Mouse (Mus musculus) embryonic facial prominence, embryonic 12.5 days (tissue): ENCODE measurements around the gene Slc16a13. TPM values are rescaled to one million over a fixed set of nuclear protein-coding genes. Genes with fewer than 3 reads are reported as not detected.

Experiments
- ATAC-seq: fragments of 200-750 bp; cut with Nextera tagmentation; 2 replicates; pipeline ENCODE4 v1.8.0; 2017; ENCODE audit not compliant: insufficient number of reproducible peaks, insufficient read depth, low FRiP score, low TSS enrichment
- H3K27ac ChIP-seq: fragments of 300-500 bp; sonication (generic); 2 replicates; pipeline ENCODE4 v1.5.1; 2016; ENCODE audit warnings: mild to moderate bottlenecking
- H3K27me3 ChIP-seq: fragments of 300-500 bp; sonication (generic); 2 replicates; pipeline ENCODE4 v1.6.1; 2016; ENCODE audit warnings: mild to moderate bottlenecking, moderate library complexity
- H3K36me3 ChIP-seq: fragments of 300-500 bp; sonication (generic); 2 replicates; pipeline ENCODE4 v1.6.1; 2016; ENCODE audit warnings: mild to moderate bottlenecking
- H3K4me1 ChIP-seq: fragments of 300-500 bp; sonication (generic); 2 replicates; pipeline ENCODE4 v1.6.1; 2016
- H3K4me2 ChIP-seq: fragments of 300-500 bp; sonication (generic); replicated peaks from 2 replicates; pipeline ENCODE4 v1.6.1; 2016; ENCODE audit warnings: mild to moderate bottlenecking, moderate library complexity
- H3K4me3 ChIP-seq: fragments of 300-500 bp; sonication (generic); 2 replicates; pipeline ENCODE4 v1.5.1; 2016; ENCODE audit warnings: mild to moderate bottlenecking
- H3K9ac ChIP-seq: fragments of 300-500 bp; sonication (generic); 2 replicates; pipeline ENCODE4 v1.6.1; 2016; ENCODE audit warnings: mild to moderate bottlenecking, moderate library complexity
- H3K9me3 ChIP-seq: fragments of 300-500 bp; sonication (generic); 2 replicates; pipeline ENCODE4 v1.6.1; 2016; ENCODE audit warnings: mild to moderate bottlenecking, moderate library complexity
- WGBS: fragments of 180-500 bp; shearing (Covaris S2); methylation state at CpG from one replicate; pipeline ENCODE4 v1.1.7; 2016; 5-methylcytosine and 5-hydroxymethylcytosine counted together
- microRNA counts: library from miRNA; unstranded; fragments of <30 nt; microRNA quantifications from one replicate; lab custom pipeline; 2017
- microRNA-seq: library from miRNA; unstranded; fragments of <30 nt; microRNA quantifications from one replicate; pipeline ENCODE4, GENCODE M21; 2017
- polyA plus RNA-seq: library from polyadenylated mRNA; unstranded; fragments of >200 nt; fragmentation: Nextera tagmentation; extraction: Ambion mirVana; gene quantifications from 2 replicates; pipeline ENCODE4 v1.2.1, GENCODE M21; 2016

Gene Slc16a13
- polyA plus RNA-seq, 1 experiment from 2014 or later = 13.3 TPM

- peaks cover 5% of the 10 kb centered on the region; the same call in 1 of the 2 replicates for H3K4me1 ChIP-seq
- no peaks in the 10 kb centered on the region for H3K9me3 ChIP-seq
- H3K9ac ChIP-seq = no peak overlapping the region
- WGBS = 46% methylated on average over 7 of the region's 7 CpGs
- no peak overlapping the region for H3K27ac ChIP-seq
- H3K27me3 ChIP-seq = no peaks in the 10 kb centered on the region
- H3K4me2 ChIP-seq = no peak overlapping the region
- no peak for ATAC-seq
- H3K4me3 ChIP-seq = no peak overlapping the region
- H3K36me3 ChIP-seq = no peaks in the 10 kb centered on the region
These were observed 52.7 kb downstream of the Slc16a13 start for GRCm38 (mm10) chr11:70168136-70168535.

MicroRNA genes within 50 kb of the gene (microRNA counts, 519-probe panel; counts per million panel counts)
- microRNA mmu-miR-195 (lab: Ali Mortazavi, UCI) = 460 counts per million, percentile 65 among the panel's probes with 10 or more counts
- microRNA mmu-miR-497 (lab: Ali Mortazavi, UCI) = 460 counts per million, percentile 65 among the panel's probes with 10 or more counts

Small RNAs within 50 kb of the gene (microRNA-seq; reads per million reads assigned to microRNA genes)
- gene Mir195a (699 reads per million, percentile 73 among the genes with 10 or more reads in this experiment), gene Mir497 (not detected), gene Mir497b (not detected)

Other genes with a start within 250 kb of the Slc16a13 start
- 32.4 and 32.8 TPM in 2 replicates for gene Ctdnep1, start 239.9 kb downstream of the Slc16a13 start, polyA plus RNA-seq
- gene Elp5, start 238.5 kb downstream of the Slc16a13 start, polyA plus RNA-seq = 123 and 130 TPM in 2 replicates
- 463 and 471 TPM in 2 replicates for gene Gabarap, start 229.9 kb downstream of the Slc16a13 start, polyA plus RNA-seq
- gene Phf23, start 225.3 kb downstream of the Slc16a13 start, polyA plus RNA-seq = 95.1 and 99.1 TPM in 2 replicates
- 67.2 and 70.3 TPM in 2 replicates for gene Dvl2, start 220.5 kb downstream of the Slc16a13 start, polyA plus RNA-seq
- gene Acadvl, start 205.7 kb downstream of the Slc16a13 start, polyA plus RNA-seq = 66.8 and 70.4 TPM in 2 replicates
- gene Dlg4, start 204.1 kb downstream of the Slc16a13 start, polyA plus RNA-seq = 12.6 and 14.9 TPM in 2 replicates
- gene Asgr1, start 167.0 kb downstream of the Slc16a13 start, polyA plus RNA-seq = 0.51 and 0.83 TPM in 2 replicates
- not detected in 2 replicates for gene Asgr2, start 128.4 kb downstream of the Slc16a13 start, polyA plus RNA-seq
- 0.41 TPM in 1 of 2 replicates, not detected in the other for gene Mgl2, start 90.7 kb downstream of the Slc16a13 start, polyA plus RNA-seq
- 0.29 TPM in 1 of 2 replicates, not detected in the other for gene Clec10a, start 64.9 kb downstream of the Slc16a13 start, polyA plus RNA-seq
- 1.5 and 2.0 TPM in 2 replicates for gene Slc16a11, start 8.3 kb downstream of the Slc16a13 start, polyA plus RNA-seq
- 10.7 and 10.8 TPM in 2 replicates for gene Bcl6b, start 8.7 kb upstream of the Slc16a13 start, polyA plus RNA-seq
- gene 0610010K14Rik, start 16.9 kb upstream of the Slc16a13 start, polyA plus RNA-seq = 193 and 202 TPM in 2 replicates
- gene Gm21988, start 18.8 kb upstream of the Slc16a13 start, polyA plus RNA-seq = 9.9 and 13.2 TPM in 2 replicates
- gene Rnasek, start 18.8 kb upstream of the Slc16a13 start, polyA plus RNA-seq = 136 and 148 TPM in 2 replicates
- gene Alox12, start 34.3 kb upstream of the Slc16a13 start, polyA plus RNA-seq = 2.9 and 4.0 TPM in 2 replicates
- gene Alox12e, start 101.6 kb upstream of the Slc16a13 start, polyA plus RNA-seq = not detected in 2 replicates
- 0.29 TPM in 2 replicates for gene Alox15, start 131.0 kb upstream of the Slc16a13 start, polyA plus RNA-seq
- 41.9 and 46.4 TPM in 2 replicates for gene Pelp1, start 189.0 kb upstream of the Slc16a13 start, polyA plus RNA-seq
- gene Arrb2, start 211.6 kb upstream of the Slc16a13 start, polyA plus RNA-seq = 21.7 and 23.7 TPM in 2 replicates
- gene Med11, start 230.9 kb upstream of the Slc16a13 start, polyA plus RNA-seq = 41.4 and 44.5 TPM in 2 replicates
- gene Zmynd15, start 238.4 kb upstream of the Slc16a13 start, polyA plus RNA-seq = 0.27 and 0.46 TPM in 2 replicates
- gene Cxcl16, start 238.9 kb upstream of the Slc16a13 start, polyA plus RNA-seq = 1.4 and 2.2 TPM in 2 replicates